Mouse (Mus musculus) midbrain, embryonic 11.5 days (tissue): Measurements from ENCODE around the gene Rad51b. TPM values are rescaled to one million over a fixed set of nuclear protein-coding genes. Genes with fewer than 3 reads are reported as not detected.

Source experiments
- ATAC-seq: fragments of 200-750 bp; cut with Nextera tagmentation; 2 replicates; pipeline ENCODE4 v1.8.0; 2017; ENCODE audit warnings: moderate TSS enrichment, moderate library complexity; ENCODE audit not compliant: low FRiP score
- DNase-seq: peaks from one replicate; pipeline ENCODE4 v3.0.0; 2015; ENCODE audit warnings: low spot score; ENCODE audit errors: missing footprints
- H3K27ac ChIP-seq: fragments of 300-500 bp; sonication (generic); 2 replicates; pipeline ENCODE4 v1.5.1; 2014; ENCODE audit warnings: low read depth, low read length
- H3K27me3 ChIP-seq: fragments of 300-500 bp; sonication (generic); 2 replicates; pipeline ENCODE4 v1.6.1; 2014; ENCODE audit warnings: mild to moderate bottlenecking, low read length, moderate library complexity, mixed read lengths; ENCODE audit not compliant: control insufficient read depth, insufficient read depth
- H3K36me3 ChIP-seq: fragments of 300-500 bp; sonication (generic); 2 replicates; pipeline ENCODE4 v1.6.1; 2014; ENCODE audit warnings: mild to moderate bottlenecking, low read length, moderate library complexity, mixed read lengths; ENCODE audit not compliant: control insufficient read depth, insufficient read depth
- H3K4me1 ChIP-seq: fragments of 300-500 bp; sonication (generic); 2 replicates; pipeline ENCODE4 v1.6.1; 2014; ENCODE audit warnings: low read length; ENCODE audit not compliant: control insufficient read depth, insufficient read depth
- H3K4me2 ChIP-seq: fragments of 300-500 bp; sonication (generic); 2 replicates; pipeline ENCODE4 v1.6.1; 2014; ENCODE audit warnings: mild to moderate bottlenecking, moderate library complexity
- H3K4me3 ChIP-seq: fragments of 300-500 bp; sonication (generic); 2 replicates; pipeline ENCODE4 v1.5.1; 2014; ENCODE audit warnings: low read depth, low read length
- H3K9ac ChIP-seq: fragments of 300-500 bp; sonication (generic); 2 replicates; pipeline ENCODE4 v1.6.1; 2014; ENCODE audit warnings: low read length
- H3K9me3 ChIP-seq: fragments of 300-500 bp; sonication (generic); 2 replicates; pipeline ENCODE4 v1.6.1; 2016; ENCODE audit warnings: low read length; ENCODE audit not compliant: control insufficient read depth
- WGBS: fragments of 180-500 bp; shearing (Covaris S2); extraction: QIAGEN DNeasy Blood & Tissue Kit; methylation state at CpG from one replicate; pipeline ENCODE4 v1.1.7; 2014; 5-methylcytosine and 5-hydroxymethylcytosine counted together
- polyA plus RNA-seq: library from polyadenylated mRNA; unstranded; fragments of >200 nt; fragmentation: Nextera tagmentation; extraction: Ambion mirVana; gene quantifications from 2 replicates; pipeline ENCODE4 v1.2.1, GENCODE M21; 2014

Rad51b gene
- polyA plus RNA-seq, 1 experiment from 2014 or later, result 6.9 TPM

DNA sequence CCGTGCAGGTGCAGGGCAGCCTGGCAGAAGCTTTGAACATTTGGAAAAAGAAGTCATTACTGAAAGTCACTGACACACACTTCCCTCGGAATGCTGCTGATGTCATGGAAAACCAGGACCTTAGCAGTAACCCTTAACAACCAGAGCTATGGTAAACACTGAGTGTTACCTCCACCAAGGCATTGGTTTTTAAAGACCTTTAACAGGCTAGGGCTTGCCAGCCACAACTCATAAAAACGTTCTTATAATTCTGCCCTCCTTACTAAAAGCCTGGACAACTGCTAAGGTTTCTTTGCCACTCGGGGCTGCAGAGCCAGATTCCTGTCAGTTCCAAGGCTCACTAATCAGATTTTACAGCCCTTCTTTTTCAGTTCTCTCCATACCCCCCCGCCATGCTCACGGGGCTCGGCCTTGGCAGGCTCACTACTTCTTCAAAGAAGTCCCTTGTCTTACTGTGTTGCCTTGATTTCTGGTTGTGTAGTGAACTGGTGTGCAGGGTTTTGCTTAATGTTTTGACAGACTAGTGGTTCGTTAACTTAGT lies 210.1 kb downstream of the Rad51b start:
- Histone ChIP-seq H3K4me2 (no peak overlapping the region), H3K27ac (no peak overlapping the region; the same call in 1 of the 2 replicates), H3K9me3 (no peaks in the 10 kb centered on the region), H3K27me3 (no peaks in the 10 kb centered on the region), H3K36me3 (no peaks in the 10 kb centered on the region), H3K9ac (no peak overlapping the region), H3K4me1 (peaks cover 24% of the 10 kb centered on the region; the same call in 1 of the 2 replicates), H3K4me3 (no peak overlapping the region)
- WGBS, result 39% methylated on average over 8 of the region's 8 CpGs
- ATAC-seq (no peak), DNase-seq (peak; percentile 89)

DNA sequence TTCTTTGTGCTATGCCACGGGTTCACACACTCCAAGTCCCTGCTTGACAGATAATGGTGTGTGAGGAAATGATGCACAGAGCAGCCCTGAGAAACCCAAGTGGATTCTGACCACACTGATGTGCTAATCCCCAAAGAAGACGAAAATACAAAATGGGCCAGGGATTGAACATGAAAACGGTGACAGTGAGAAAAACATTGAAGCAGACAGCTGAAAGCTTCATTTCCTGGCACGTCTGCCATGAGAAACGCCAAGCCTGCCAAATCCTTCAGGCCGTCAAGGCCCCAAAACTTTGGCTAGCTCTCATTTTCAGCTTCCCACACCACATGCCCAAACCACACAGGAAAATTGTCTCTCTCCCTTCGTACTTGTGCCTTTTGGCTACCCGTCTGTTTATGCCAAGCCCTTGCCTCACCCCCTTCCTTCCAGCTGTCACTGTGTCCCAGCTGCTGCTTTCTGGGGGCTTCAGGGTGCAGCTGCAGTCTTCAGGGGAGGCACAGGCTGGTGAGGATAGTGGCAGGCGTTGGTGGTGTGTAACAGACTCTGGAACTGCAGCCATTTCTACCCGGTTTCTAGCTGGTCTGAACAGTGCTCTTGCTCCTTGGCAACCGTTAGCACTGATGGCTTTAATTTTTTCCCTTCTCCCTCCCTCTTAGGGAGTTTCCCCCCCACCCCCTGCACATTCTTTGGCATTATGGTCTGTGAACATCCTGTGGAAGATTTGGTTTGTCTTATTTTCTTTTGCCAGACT lies 214.5 kb downstream of the Rad51b start:
- no peaks in the 10 kb centered on the region for H3K27me3 ChIP-seq
- H3K9ac ChIP-seq, result no peak overlapping the region
- no peak overlapping the region for H3K4me2 ChIP-seq
- H3K4me3 ChIP-seq, result no peak overlapping the region
- DNase-seq (no peak), ATAC-seq (no peak)
- no peaks in the 10 kb centered on the region for H3K36me3 ChIP-seq
- no peaks in the 10 kb centered on the region for H3K9me3 ChIP-seq
- H3K27ac ChIP-seq, result no peak overlapping the region
- peaks cover 13% of the 10 kb centered on the region; the same call in 1 of the 2 replicates for H3K4me1 ChIP-seq
- WGBS, result 64% methylated on average over 11 of the region's 11 CpGs

GRCm38 (mm10) chr12:79512205-79512886 lies 215.3 kb downstream of the Rad51b start:
- Histone ChIP-seq H3K4me3 (no peak overlapping the region), H3K9ac (no peak overlapping the region), H3K27me3 (no peaks in the 10 kb centered on the region), H3K36me3 (no peaks in the 10 kb centered on the region), H3K4me1 (peaks cover 8% of the 10 kb centered on the region; the same call in 1 of the 2 replicates), H3K9me3 (no peaks in the 10 kb centered on the region), H3K27ac (no peak overlapping the region), H3K4me2 (no peak overlapping the region)
- 76% methylated on average over 10 of the region's 10 CpGs for WGBS
- ATAC-seq (no peak), DNase-seq (no peak)

- H3K27ac ChIP-seq, result no peak overlapping the region
- no peak for DNase-seq
- H3K9ac ChIP-seq, result no peak overlapping the region
- WGBS, result 90% methylated on average over 5 of the region's 5 CpGs
- no peaks in the 10 kb centered on the region for H3K36me3 ChIP-seq
- H3K4me2 ChIP-seq, result no peak overlapping the region
- no peak overlapping the region for H3K4me3 ChIP-seq
- no peak for ATAC-seq
- H3K9me3 ChIP-seq, result no peaks in the 10 kb centered on the region
- H3K4me1 ChIP-seq, result peaks cover 3% of the 10 kb centered on the region; the same call in 1 of the 2 replicates
- no peaks in the 10 kb centered on the region for H3K27me3 ChIP-seq
Measured at GRCm38 (mm10) chr12:79512982-79513681, 216.1 kb downstream of the Rad51b start.

DNA sequence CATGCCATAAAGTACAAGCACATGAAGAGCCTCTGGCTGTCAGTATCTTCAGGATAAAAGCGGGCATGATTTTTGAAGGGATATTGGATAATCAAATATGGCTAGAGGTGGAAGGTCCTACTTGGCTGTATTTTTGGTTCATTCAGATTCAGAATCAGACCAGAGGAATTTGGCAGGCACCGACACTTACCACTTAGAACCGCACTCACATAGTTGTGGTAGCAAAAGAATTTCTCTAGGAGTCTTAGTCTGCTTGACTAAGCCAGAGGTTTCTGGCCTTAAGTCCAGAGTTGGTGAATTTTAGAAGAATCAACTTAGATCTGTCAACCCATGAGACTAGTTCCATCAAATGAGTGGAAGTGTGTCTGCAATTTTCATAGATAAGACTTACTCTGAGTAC lies 217.6 kb downstream of the Rad51b start:
- WGBS, result 95% methylated on average over 3 of the region's 3 CpGs
- no peaks in the 10 kb centered on the region for H3K36me3 ChIP-seq
- DNase-seq (no peak), ATAC-seq (no peak)
- H3K4me2 ChIP-seq, result no peak overlapping the region
- H3K9me3 ChIP-seq, result no peaks in the 10 kb centered on the region
- no peaks in the 10 kb centered on the region for H3K27me3 ChIP-seq
- no peak overlapping the region for H3K27ac ChIP-seq
- peaks cover 3% of the 10 kb centered on the region; the same call in 1 of the 2 replicates for H3K4me1 ChIP-seq
- H3K4me3 ChIP-seq, result no peak overlapping the region
- H3K9ac ChIP-seq, result no peak overlapping the region

DNA sequence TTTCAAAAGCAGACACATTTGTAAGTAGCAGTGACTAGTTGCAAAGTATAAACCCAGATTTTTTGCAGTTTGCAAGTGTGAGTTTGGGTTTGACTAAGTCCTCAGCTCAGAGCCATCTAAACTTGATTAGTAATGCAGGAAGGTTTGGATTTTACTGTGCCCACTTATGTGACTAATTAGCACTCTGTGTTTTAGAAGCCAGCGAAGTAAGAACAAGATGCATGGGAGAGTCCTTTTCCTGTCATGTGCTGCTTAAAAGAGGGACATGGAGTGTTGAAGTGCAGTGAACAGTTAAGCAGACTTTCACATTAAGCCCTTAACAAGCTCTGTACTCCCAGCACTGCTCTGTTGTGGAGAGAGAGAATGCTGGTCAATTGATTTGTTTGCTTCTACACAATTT lies 225.3 kb downstream of the Rad51b start:
- Histone ChIP-seq H3K4me2 (no peak overlapping the region), H3K4me1 (no peaks in the 10 kb centered on the region), H3K9ac (no peak overlapping the region), H3K9me3 (no peaks in the 10 kb centered on the region), H3K27me3 (no peaks in the 10 kb centered on the region), H3K4me3 (no peak overlapping the region), H3K36me3 (no peaks in the 10 kb centered on the region), H3K27ac (no peak overlapping the region)
- DNase-seq, result no peak
- 57% methylated on average over 1 of the region's 1 CpGs for WGBS
- ATAC-seq, result no peak

DNA sequence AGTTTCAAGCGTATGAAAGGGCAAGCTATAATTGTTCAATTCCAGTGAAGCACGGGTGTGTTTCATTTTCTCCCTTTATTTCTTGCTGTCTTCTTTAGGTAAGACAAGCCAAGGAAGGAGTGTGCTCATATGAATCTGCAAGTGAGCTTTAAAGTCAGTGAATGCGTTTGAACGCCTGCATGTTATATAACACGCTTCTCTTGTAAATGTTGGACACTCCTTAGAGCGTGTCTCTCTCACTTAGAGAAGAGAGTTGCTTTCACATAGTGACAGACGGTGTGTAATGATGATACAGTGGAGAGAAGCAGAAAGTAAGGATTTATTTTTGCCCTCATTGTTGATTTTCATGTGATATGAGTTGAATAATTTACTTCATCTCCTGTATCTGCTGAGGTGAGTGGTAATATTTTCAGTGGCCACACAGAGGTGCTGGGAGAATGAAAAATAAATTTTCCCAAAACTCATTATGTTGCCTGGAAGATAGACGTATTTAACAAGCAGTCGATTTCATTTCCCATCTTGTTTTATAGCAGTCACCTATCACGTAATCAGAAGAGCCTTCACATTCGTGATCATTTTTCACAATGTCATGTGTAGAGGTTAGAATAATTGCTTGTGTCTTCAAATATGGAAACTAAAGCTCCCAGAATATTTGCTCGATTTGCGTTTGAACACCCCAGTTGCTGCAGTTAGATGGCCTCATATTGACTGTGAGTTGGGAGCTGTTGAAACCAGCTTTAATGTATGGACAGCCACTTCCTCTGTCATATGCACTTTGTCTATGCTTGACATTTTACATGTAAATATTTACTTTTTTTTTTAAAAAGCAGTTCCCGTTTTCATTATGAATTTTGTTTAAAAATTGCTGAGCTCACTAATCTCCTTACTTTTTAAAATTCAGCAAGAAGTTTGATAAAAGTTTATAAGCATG lies 228.1 kb downstream of the Rad51b start:
- WGBS, result 90% methylated on average over 14 of the region's 14 CpGs
- H3K27me3 ChIP-seq, result no peaks in the 10 kb centered on the region
- H3K9me3 ChIP-seq, result no peaks in the 10 kb centered on the region
- H3K4me3 ChIP-seq, result no peak overlapping the region
- no peak overlapping the region for H3K4me2 ChIP-seq
- peaks cover 1% of the 10 kb centered on the region for H3K4me1 ChIP-seq
- ATAC-seq, result no peak
- DNase-seq, result no peak
- no peaks in the 10 kb centered on the region for H3K36me3 ChIP-seq
- no peak overlapping the region for H3K27ac ChIP-seq
- H3K9ac ChIP-seq, result no peak overlapping the region

DNA sequence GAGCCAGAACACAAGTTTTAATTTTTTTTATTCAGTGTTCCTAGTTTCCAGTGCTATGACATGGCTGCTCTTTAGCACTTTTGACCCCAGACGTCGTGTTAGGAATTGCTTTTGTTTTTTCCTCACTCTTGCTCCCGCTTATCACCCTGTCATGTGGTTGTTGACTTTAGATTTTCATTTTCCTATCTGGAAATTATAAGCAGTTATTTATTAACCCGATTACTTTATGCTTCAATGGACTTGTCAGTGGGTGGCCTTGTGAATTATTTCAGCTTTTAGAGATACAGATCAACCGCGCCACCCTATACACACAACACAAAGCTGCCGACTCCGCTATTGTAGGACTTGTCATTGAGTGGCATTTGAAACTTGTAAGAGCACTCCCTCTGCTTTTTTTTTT lies 228.8 kb downstream of the Rad51b start:
- ATAC-seq, result no peak
- Histone ChIP-seq H3K9me3 (no peaks in the 10 kb centered on the region), H3K4me1 (peaks cover 5% of the 10 kb centered on the region), H3K4me2 (no peak overlapping the region), H3K36me3 (no peaks in the 10 kb centered on the region), H3K27me3 (no peaks in the 10 kb centered on the region), H3K27ac (no peak overlapping the region), H3K9ac (no peak overlapping the region), H3K4me3 (no peak overlapping the region)
- DNase-seq, result no peak
- WGBS, result 62% methylated on average over 8 of the region's 8 CpGs
